In the genomic region with DNA sequence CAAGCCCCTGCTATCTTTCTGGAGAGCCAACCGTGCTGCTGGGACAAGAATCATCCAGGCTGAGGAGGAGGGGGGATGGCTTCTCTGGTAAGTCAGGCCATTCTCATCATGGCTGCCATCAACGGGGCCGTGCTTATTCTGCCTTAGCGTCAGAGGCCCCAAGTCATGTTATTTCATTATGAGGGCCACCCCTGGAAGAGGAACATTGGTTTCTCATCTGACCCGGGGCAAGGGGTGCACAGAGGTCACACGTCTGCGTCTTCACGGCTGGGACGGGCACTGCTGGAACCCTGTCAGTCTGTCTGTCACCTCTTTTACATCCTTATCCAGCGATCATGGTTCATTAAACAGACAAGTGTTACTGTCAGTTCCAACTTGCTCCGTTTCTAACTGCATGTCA, we compare ENCODE assay signal across 27 mouse cellular contexts.
A peak's percentile ranks its signal among the peaks of the same experiment; 100 is the strongest.
DNase-seq lines count a peak whose midpoint lies in the region; ATAC-seq and TF ChIP-seq lines count a peak whose summit lies in the region.
"Had no signal": no experiment of that assay in that cellular context is flagged by ENCODE, and none has a peak within 500 bp of the region (broad histone marks: within the 10 kb centered on the region; RNA-seq: fewer than 3 reads in every experiment).

No protein-coding gene starts in this region.

- H3K4me1 ChIP-seq in forebrain, embryonic 10.5 days: peaks cover 64% of the 10 kb centered on the region
- H3K4me1 ChIP-seq in forebrain, postnatal 0 days (ENCODE audit: insufficient read depth): no peaks in the 10 kb centered on the region
- H3K4me1 ChIP-seq in hindbrain, embryonic 10.5 days (replicated peaks): peaks cover 45% of the 10 kb centered on the region
- H3K4me1 ChIP-seq in hindbrain, embryonic 16.5 days (ENCODE audit: control insufficient read depth, insufficient read depth, low read depth, low read length): no peaks in the 10 kb centered on the region
- H3K4me1 ChIP-seq in midbrain, embryonic 11.5 days (ENCODE audit: control insufficient read depth, insufficient read depth, low read length): peaks cover 7% of the 10 kb centered on the region; the same call in 1 of the 2 replicates
- 0 out of 2 replicates have a peak, but pooled peaks cover 3% of the 10 kb centered on the region for H3K4me1 ChIP-seq in midbrain, embryonic 16.5 days (ENCODE audit: control insufficient read depth, insufficient read depth, low read length)
- H3K4me1 ChIP-seq: embryonic facial prominence, embryonic 13.5 days had no signal

- H3K27ac ChIP-seq in forebrain, embryonic 10.5 days: peak overlapping the region; percentile 63
- no peak overlapping the region for H3K27ac ChIP-seq in forebrain, postnatal 0 days (ENCODE audit: low read depth, low read length)
- H3K27ac ChIP-seq in hindbrain, embryonic 10.5 days: no peak overlapping the region
- H3K27ac ChIP-seq in hindbrain, embryonic 16.5 days (ENCODE audit: low read depth, low read length): no peak overlapping the region
- H3K27ac ChIP-seq in midbrain, embryonic 11.5 days (ENCODE audit: low read depth, low read length): no peak overlapping the region
- H3K27ac ChIP-seq in midbrain, embryonic 16.5 days (ENCODE audit: low read length): no peak overlapping the region
- H3K27ac ChIP-seq: embryonic facial prominence, embryonic 10.5 days; embryonic facial prominence, embryonic 13.5 days; heart, adult 2 months; hindbrain, embryonic 12.5 days; hindbrain, postnatal 0 days had no signal

- no peak overlapping the region for H3K4me2 ChIP-seq in forebrain, postnatal 0 days (ENCODE audit: low read depth)
- H3K4me2 ChIP-seq in hindbrain, embryonic 16.5 days (ENCODE audit: low read length): no peak overlapping the region
- H3K4me2 ChIP-seq in midbrain, embryonic 11.5 days: no peak overlapping the region
- no peak overlapping the region for H3K4me2 ChIP-seq in midbrain, embryonic 16.5 days (ENCODE audit: low read length)
- H3K4me2 ChIP-seq: embryonic facial prominence, embryonic 13.5 days; heart, embryonic 11.5 days; hindbrain, embryonic 12.5 days had no signal

- WGBS in forebrain, embryonic 10.5 days: 46% methylated on average over 11 of the region's 11 CpGs
- 46% methylated on average over 11 of the region's 11 CpGs for whole genome bisulfite sequencing in forebrain, postnatal 0 days
- WGBS in hindbrain, embryonic 10.5 days: 16% methylated on average over 11 of the region's 11 CpGs
- 20% methylated on average over 11 of the region's 11 CpGs for WGBS in hindbrain, embryonic 16.5 days
- 23% methylated on average over 11 of the region's 11 CpGs for WGBS in midbrain, embryonic 11.5 days
- 19% methylated on average over 11 of the region's 11 CpGs for WGBS in midbrain, embryonic 16.5 days

- no peak overlapping the region for H3K4me3 ChIP-seq in forebrain, embryonic 10.5 days
- H3K4me3 ChIP-seq in forebrain, postnatal 0 days (ENCODE audit: low read depth, low read length): no peak overlapping the region
- H3K4me3 ChIP-seq in hindbrain, embryonic 10.5 days: no peak overlapping the region
- no peak overlapping the region for H3K4me3 ChIP-seq in hindbrain, embryonic 16.5 days (ENCODE audit: low read length)
- no peak overlapping the region for H3K4me3 ChIP-seq in midbrain, embryonic 11.5 days (ENCODE audit: low read depth, low read length)
- H3K4me3 ChIP-seq in midbrain, embryonic 16.5 days (ENCODE audit: low read depth, low read length): no peak overlapping the region
- H3K4me3 ChIP-seq: embryonic facial prominence, embryonic 10.5 days; embryonic facial prominence, embryonic 13.5 days; erythroblast, embryonic 14.5 days; heart, adult 2 months; hindbrain, embryonic 12.5 days had no signal

- H3K9me3 ChIP-seq in forebrain, embryonic 10.5 days: no peaks in the 10 kb centered on the region
- no peaks in the 10 kb centered on the region for H3K9me3 ChIP-seq in forebrain, postnatal 0 days (ENCODE audit: low read length)
- H3K9me3 ChIP-seq in hindbrain, embryonic 10.5 days: no peaks in the 10 kb centered on the region
- H3K9me3 ChIP-seq in hindbrain, embryonic 16.5 days (ENCODE audit: control insufficient read depth, low read length): no peaks in the 10 kb centered on the region
- no peaks in the 10 kb centered on the region for H3K9me3 ChIP-seq in midbrain, embryonic 11.5 days (ENCODE audit: control insufficient read depth, low read length)
- H3K9me3 ChIP-seq in midbrain, embryonic 16.5 days (replicated peaks; ENCODE audit: control insufficient read depth, low read length, poor library complexity, severe bottlenecking): no peaks in the 10 kb centered on the region
- H3K9me3 ChIP-seq: embryonic facial prominence, embryonic 10.5 days; embryonic facial prominence, embryonic 13.5 days; hindbrain, embryonic 12.5 days had no signal

- no peaks in the 10 kb centered on the region for H3K36me3 ChIP-seq in forebrain, embryonic 10.5 days (replicated peaks)
- H3K36me3 ChIP-seq in forebrain, postnatal 0 days (ENCODE audit: insufficient read depth): no peaks in the 10 kb centered on the region
- H3K36me3 ChIP-seq in hindbrain, embryonic 10.5 days: no peaks in the 10 kb centered on the region
- H3K36me3 ChIP-seq in hindbrain, embryonic 16.5 days (ENCODE audit: control insufficient read depth, insufficient read depth, low read length): no peaks in the 10 kb centered on the region
- H3K36me3 ChIP-seq in midbrain, embryonic 11.5 days (ENCODE audit: control insufficient read depth, insufficient read depth, low read length): no peaks in the 10 kb centered on the region
- no peaks in the 10 kb centered on the region for H3K36me3 ChIP-seq in midbrain, embryonic 16.5 days (ENCODE audit: control insufficient read depth, insufficient read depth, low read length)
- H3K36me3 ChIP-seq: embryonic facial prominence, embryonic 10.5 days; embryonic facial prominence, embryonic 13.5 days; hindbrain, embryonic 12.5 days had no signal

- peaks cover 60% of the 10 kb centered on the region for H3K27me3 ChIP-seq in forebrain, embryonic 10.5 days (ENCODE audit: poor library complexity, severe bottlenecking)
- no peaks in the 10 kb centered on the region for H3K27me3 ChIP-seq in forebrain, postnatal 0 days (ENCODE audit: insufficient read depth, low read length)
- H3K27me3 ChIP-seq in hindbrain, embryonic 10.5 days (ENCODE audit: insufficient read depth, poor library complexity, severe bottlenecking): peaks cover 100% of the 10 kb centered on the region
- H3K27me3 ChIP-seq in hindbrain, embryonic 16.5 days (replicated peaks; ENCODE audit: control insufficient read depth, insufficient read depth, low read length): peaks cover 2% of the 10 kb centered on the region
- peaks cover 65% of the 10 kb centered on the region for H3K27me3 ChIP-seq in midbrain, embryonic 11.5 days (ENCODE audit: control insufficient read depth, insufficient read depth, low read length)
- H3K27me3 ChIP-seq in midbrain, embryonic 16.5 days (ENCODE audit: control insufficient read depth, insufficient read depth, low read depth, low read length): peaks cover 2% of the 10 kb centered on the region; the same call in 1 of the 2 replicates
- H3K27me3 ChIP-seq: embryonic facial prominence, embryonic 13.5 days had no signal

- DNase-seq in forebrain, embryonic 10.5 days (ENCODE audit: extremely low spot score, low spot score): no peak
- DNase-seq in forebrain, postnatal 0 days: no peak
- peak; percentile 67 for DNase-seq in hindbrain, embryonic 10.5 days (ENCODE audit: low spot score)
- peak; percentile 85 for DNase-seq in midbrain, embryonic 11.5 days (ENCODE audit: low spot score, missing footprints)
- DNase-seq: adrenal gland, adult 2 months; adrenal gland, postnatal 14 days; cerebellum, adult 11 months; cerebellum, adult 2 months; cerebellum, adult 9-11 months; cerebellum, postnatal 25 days; gastrocnemius, postnatal 10 days; gastrocnemius, postnatal 36 days; heart, adult 2 months; heart, postnatal 36 days; kidney, adult 18-20 months had no signal

- H3K9ac ChIP-seq in forebrain, postnatal 0 days: no peak overlapping the region
- no peak overlapping the region for H3K9ac ChIP-seq in hindbrain, embryonic 16.5 days (ENCODE audit: low read depth, low read length)
- H3K9ac ChIP-seq in midbrain, embryonic 11.5 days (ENCODE audit: low read length): no peak overlapping the region
- no peak overlapping the region for H3K9ac ChIP-seq in midbrain, embryonic 16.5 days (ENCODE audit: low read depth, low read length)
- H3K9ac ChIP-seq: embryonic facial prominence, embryonic 13.5 days; hindbrain, embryonic 12.5 days had no signal

- no peak for ATAC-seq in forebrain, postnatal 0 days
- ATAC-seq in hindbrain, embryonic 16.5 days: no peak
- ATAC-seq in midbrain, embryonic 11.5 days (ENCODE audit: low FRiP score): no peak
- no peak for ATAC-seq in midbrain, embryonic 16.5 days
- ATAC-seq: CD4-positive, CD25-positive, alpha-beta regulatory T cell, adult 4 months; forebrain, embryonic 14.5 days; hindbrain, postnatal 0 days; inflammation-experienced regulatory T-cells, adult 6 months; intestine, embryonic 16.5 days had no signal

- no peak for TF ChIP-seq CTCF in forebrain, postnatal 0 days (IDR thresholded peaks at IDR 0.05; ENCODE audit: low read depth)

Comparison
In these comparisons a context has a peak if more than half of its experiments do, and no peak if none do; other contexts are left out.
1. DNase-seq: peak in hindbrain, embryonic 10.5 days (single experiment) and midbrain, embryonic 11.5 days (single experiment); none in forebrain, embryonic 10.5 days (single experiment) and forebrain, postnatal 0 days (single experiment).